Mouse (Mus musculus) layer of hippocampus, adult 9-10 months (tissue): ENCODE measurements around the gene Pld5.

Experiments used
- DNase-seq: peaks from one replicate; pipeline ENCODE4 v3.0.0; 2022; ENCODE audit warnings: low spot score

Gene Pld5

GRCm38 (mm10) chr1:176274667-176275610 lies at the start of gene Pld5:
Gene Pld5, minus strand, starts transcription at chr1:176275312.
- DNase-seq, result no peak

GRCm38 (mm10) chr1:176315063-176315462 lies 40.0 kb upstream of the Pld5 start:
- no peak for DNase-seq

GRCm38 (mm10) chr1:176310174-176310573 lies 35.1 kb upstream of the Pld5 start:
- DNase-seq, result no peak

- DNase-seq, result no peak
Measured at GRCm38 (mm10) chr1:176289396-176289795, 14.3 kb upstream of the Pld5 start.

GRCm38 (mm10) chr1:176275611-176275980 lies 484 bp upstream of the Pld5 start:
- no peak for DNase-seq

- no peak for DNase-seq
Measured at GRCm38 (mm10) chr1:176248717-176249030, 26.4 kb downstream of the Pld5 start.

GRCm38 (mm10) chr1:176247885-176248716 lies 27.0 kb downstream of the Pld5 start:
- DNase-seq, result no peak

- DNase-seq, result no peak
Measured at GRCm38 (mm10) chr1:176239199-176239598, 35.9 kb downstream of the Pld5 start.

- DNase-seq, result no peak
Measured at GRCm38 (mm10) chr1:176223794-176224193, 51.3 kb downstream of the Pld5 start.

GRCm38 (mm10) chr1:176223196-176223595 lies 51.9 kb downstream of the Pld5 start:
- peak; percentile 29 for DNase-seq

- no peak for DNase-seq
Measured at GRCm38 (mm10) chr1:176218217-176218616, 56.9 kb downstream of the Pld5 start.

GRCm38 (mm10) chr1:176213645-176214221 lies 61.4 kb downstream of the Pld5 start:
- no peak for DNase-seq

- DNase-seq, result no peak
Measured at GRCm38 (mm10) chr1:176212922-176213644, 62.0 kb downstream of the Pld5 start.

- DNase-seq, result no peak
Measured at GRCm38 (mm10) chr1:176210803-176211202, 64.3 kb downstream of the Pld5 start.

GRCm38 (mm10) chr1:176208014-176208413 lies 67.1 kb downstream of the Pld5 start:
- no peak for DNase-seq

GRCm38 (mm10) chr1:176202360-176202759 lies 72.8 kb downstream of the Pld5 start:
- no peak for DNase-seq

- DNase-seq, result no peak
Measured at GRCm38 (mm10) chr1:176197036-176197766, 77.9 kb downstream of the Pld5 start.

- DNase-seq, result no peak
Measured at GRCm38 (mm10) chr1:176196341-176196740, 78.8 kb downstream of the Pld5 start.

- no peak for DNase-seq
Measured at GRCm38 (mm10) chr1:176194727-176195126, 80.4 kb downstream of the Pld5 start.

- no peak for DNase-seq
Measured at GRCm38 (mm10) chr1:176183991-176184390, 91.1 kb downstream of the Pld5 start.

GRCm38 (mm10) chr1:176174971-176175370 lies 100.1 kb downstream of the Pld5 start:
- no peak for DNase-seq
